Mouse (Mus musculus): ENCODE results near the gene Zfp422.

GRCm38 (mm10) chr6:116643881-116644280 is 15.1 kb upstream of the Zfp422 start:
- no peak for TF ChIP-seq GATA1 (IDR thresholded peaks at IDR 0.05; ENCODE audit: borderline replicate concordance, low read length)
- TF ChIP-seq FLI1 (IDR thresholded peaks at IDR 0.05; ENCODE audit: low read length): no peak
